Mouse (Mus musculus): ENCODE measurements at regions not wholly inside any gene's neighbourhood (a gene's known extent, or its start where the extent isn't known, plus 50 kb on each side); places are given as distances from the start of the nearest gene placed in this dataset.

- no peaks in the 10 kb centered on the region for H3K9me3 ChIP-seq
- no peak overlapping the region for H3K4me3 ChIP-seq
- no peak overlapping the region for H3K27ac ChIP-seq (replicated peaks)
- H3K27me3 ChIP-seq, result no peaks in the 10 kb centered on the region
- WGBS, result 88% methylated on average over 2 of the region's 2 CpGs
- no peak overlapping the region for H3K9ac ChIP-seq
- no peaks in the 10 kb centered on the region for H3K36me3 ChIP-seq
- ATAC-seq (ENCODE audit: low FRiP score, low read depth), result no peak
- peaks cover 8% of the 10 kb centered on the region; the same call in 1 of the 2 replicates for H3K4me1 ChIP-seq (replicated peaks)
- no peak overlapping the region for H3K4me2 ChIP-seq
Observed at GRCm38 (mm10) chr6:12140596-12140995, 233.0 kb downstream of the Phf14 start.

GRCm38 (mm10) chr6:12145216-12145615 is 237.6 kb downstream of the Phf14 start:
- Histone ChIP-seq H3K36me3 (no peaks in the 10 kb centered on the region), H3K27ac (replicated peaks) (no peak overlapping the region), H3K27me3 (no peaks in the 10 kb centered on the region), H3K4me1 (replicated peaks) (peaks cover 8% of the 10 kb centered on the region; the same call in 1 of the 2 replicates), H3K4me2 (no peak overlapping the region), H3K9me3 (no peaks in the 10 kb centered on the region), H3K4me3 (no peak overlapping the region), H3K9ac (no peak overlapping the region)
- WGBS, result 46% methylated on average over 3 of the region's 3 CpGs
- ATAC-seq (ENCODE audit: low FRiP score, low read depth), result no peak

- Histone ChIP-seq H3K9ac (no peak overlapping the region), H3K4me1 (replicated peaks) (no peaks in the 10 kb centered on the region)
- WGBS, result 46% methylated on average over 3 of the region's 3 CpGs
Observed at GRCm38 (mm10) chr6:12150613-12151333, 243.2 kb downstream of the Phf14 start.

DNA sequence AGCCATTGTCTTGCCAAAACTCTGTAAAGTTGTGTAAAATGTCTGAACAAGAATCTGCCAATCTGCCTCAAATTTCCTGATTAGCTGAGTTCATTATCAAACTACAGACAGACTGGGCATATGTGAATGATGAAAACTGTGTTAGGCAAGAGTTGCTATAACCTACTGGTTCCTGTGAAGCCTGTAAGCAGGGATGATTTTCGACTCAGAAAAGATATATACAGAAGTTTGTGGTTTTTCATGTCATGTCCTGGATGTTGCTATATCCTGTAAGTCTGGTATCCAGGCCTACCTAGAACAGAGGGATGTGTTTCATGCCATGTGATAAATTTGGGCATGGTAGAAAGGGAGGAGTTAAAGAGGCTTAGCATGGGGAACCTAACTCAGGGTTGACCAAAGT is 256.4 kb downstream of the Phf14 start:
- no peak overlapping the region for H3K4me3 ChIP-seq
- no peak overlapping the region for H3K9ac ChIP-seq
- H3K4me2 ChIP-seq, result no peak overlapping the region
- no peak overlapping the region for H3K27ac ChIP-seq (replicated peaks)
- H3K27me3 ChIP-seq, result no peaks in the 10 kb centered on the region
- no peaks in the 10 kb centered on the region for H3K4me1 ChIP-seq (replicated peaks)
- no peak for ATAC-seq (ENCODE audit: low FRiP score, low read depth)
- WGBS, result 89% methylated on average over 1 of the region's 1 CpGs
- no peaks in the 10 kb centered on the region for H3K9me3 ChIP-seq
- H3K36me3 ChIP-seq, result no peaks in the 10 kb centered on the region

More at GRCm38 (mm10) chr6:12150613-12151333, 243.2 kb downstream of the Phf14 start:
- no peak overlapping the region for H3K4me2 ChIP-seq
- H3K27ac ChIP-seq (replicated peaks), result no peak overlapping the region
- H3K9me3 ChIP-seq, result no peaks in the 10 kb centered on the region
- H3K36me3 ChIP-seq, result no peaks in the 10 kb centered on the region
- no peak overlapping the region for H3K4me3 ChIP-seq
- ATAC-seq (ENCODE audit: low FRiP score, low read depth), result no peak
- H3K27me3 ChIP-seq, result no peaks in the 10 kb centered on the region

DNA sequence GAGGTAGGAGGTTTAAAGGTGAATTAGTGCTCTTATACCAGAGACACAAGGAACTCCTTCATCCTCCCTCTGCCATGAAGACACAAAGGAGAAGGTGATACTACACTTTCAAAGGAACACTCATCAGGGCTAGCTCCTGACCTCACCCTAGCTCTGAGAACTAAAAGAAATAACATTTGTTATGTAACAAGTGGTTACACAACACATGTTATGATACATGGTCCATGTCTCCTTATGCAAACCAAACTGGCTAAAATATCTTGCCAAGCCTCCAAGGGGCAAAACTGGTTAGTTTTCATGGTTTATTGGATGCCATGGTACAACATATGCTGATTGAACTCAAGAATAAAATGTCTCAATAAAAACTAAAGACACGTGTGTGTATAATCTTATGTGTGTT is 260.9 kb downstream of the Phf14 start:
- Histone ChIP-seq H3K4me2 (no peak overlapping the region), H3K4me3 (no peak overlapping the region), H3K9me3 (no peaks in the 10 kb centered on the region), H3K4me1 (replicated peaks) (no peaks in the 10 kb centered on the region), H3K36me3 (no peaks in the 10 kb centered on the region), H3K9ac (no peak overlapping the region), H3K27me3 (no peaks in the 10 kb centered on the region), H3K27ac (replicated peaks) (no peak overlapping the region)
- no peak for ATAC-seq (ENCODE audit: low FRiP score, low read depth)
- WGBS, result 88% methylated on average over 1 of the region's 1 CpGs

GRCm38 (mm10) chr6:12169431-12169830 is 261.8 kb downstream of the Phf14 start:
- Histone ChIP-seq H3K36me3 (no peaks in the 10 kb centered on the region), H3K4me1 (replicated peaks) (no peaks in the 10 kb centered on the region), H3K9me3 (no peaks in the 10 kb centered on the region), H3K4me2 (no peak overlapping the region), H3K9ac (no peak overlapping the region), H3K27me3 (no peaks in the 10 kb centered on the region), H3K27ac (replicated peaks) (no peak overlapping the region), H3K4me3 (no peak overlapping the region)
- ATAC-seq (ENCODE audit: low FRiP score, low read depth), result no peak
- 72% methylated on average over 7 of the region's 7 CpGs for WGBS

DNA sequence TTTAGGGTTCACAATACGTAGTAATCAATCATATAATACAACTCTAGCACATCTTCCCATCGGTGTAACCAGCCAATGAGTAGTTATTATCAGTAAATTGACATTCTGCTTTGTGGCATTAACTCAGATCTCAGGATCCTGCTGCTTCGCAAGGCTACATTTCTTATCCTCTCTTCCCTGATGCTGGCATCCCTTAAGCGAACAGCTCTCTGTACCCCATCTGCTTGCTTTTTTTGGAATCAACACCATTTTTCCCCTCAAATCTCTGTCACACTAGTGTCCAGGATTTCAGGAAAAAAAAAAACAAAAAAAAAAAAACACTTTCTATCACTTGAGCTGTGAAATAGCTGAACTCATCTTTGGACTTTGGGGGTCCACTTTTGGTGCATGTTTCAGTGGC is 263.1 kb downstream of the Phf14 start:
- no peak for ATAC-seq (ENCODE audit: low FRiP score, low read depth)
- Histone ChIP-seq H3K4me2 (no peak overlapping the region), H3K36me3 (no peaks in the 10 kb centered on the region), H3K27ac (replicated peaks) (no peak overlapping the region), H3K9ac (no peak overlapping the region), H3K9me3 (no peaks in the 10 kb centered on the region), H3K27me3 (no peaks in the 10 kb centered on the region), H3K4me1 (replicated peaks) (no peaks in the 10 kb centered on the region), H3K4me3 (no peak overlapping the region)
- 89% methylated on average over 4 of the region's 4 CpGs for WGBS

- Histone ChIP-seq H3K27me3 (no peaks in the 10 kb centered on the region), H3K9me3 (no peaks in the 10 kb centered on the region), H3K36me3 (no peaks in the 10 kb centered on the region), H3K4me1 (replicated peaks) (no peaks in the 10 kb centered on the region), H3K4me3 (no peak overlapping the region), H3K27ac (replicated peaks) (no peak overlapping the region), H3K9ac (no peak overlapping the region), H3K4me2 (no peak overlapping the region)
- no peak for ATAC-seq (ENCODE audit: low FRiP score, low read depth)
- 81% methylated on average over 2 of the region's 2 CpGs for WGBS
Observed at GRCm38 (mm10) chr6:12171189-12171588, 263.6 kb downstream of the Phf14 start.

DNA sequence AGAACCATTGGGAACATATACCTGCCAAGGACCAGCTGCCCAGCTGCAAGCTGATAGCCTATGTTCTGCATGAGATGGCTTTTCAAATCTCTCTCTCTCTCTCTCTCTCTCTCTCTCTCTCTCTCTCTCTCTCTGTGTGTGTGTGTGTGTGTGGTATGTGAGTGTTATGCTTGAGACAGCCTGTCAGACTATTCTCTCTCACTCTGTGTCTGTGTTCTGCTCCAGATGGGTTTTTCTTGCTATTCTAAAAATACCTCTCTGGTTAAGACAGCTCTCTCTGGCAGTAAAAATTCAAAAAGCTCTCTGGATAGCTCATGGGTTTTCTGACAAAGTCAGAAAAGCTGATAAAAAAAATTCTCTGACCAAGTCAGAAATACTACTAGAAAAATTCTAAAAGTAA is 270.4 kb downstream of the Phf14 start:
- no peaks in the 10 kb centered on the region for H3K4me1 ChIP-seq (replicated peaks)
- H3K36me3 ChIP-seq, result no peaks in the 10 kb centered on the region
- no peak for ATAC-seq (ENCODE audit: low FRiP score, low read depth)
- no peaks in the 10 kb centered on the region for H3K9me3 ChIP-seq
- H3K27me3 ChIP-seq, result no peaks in the 10 kb centered on the region
- H3K9ac ChIP-seq, result no peak overlapping the region
- no peak overlapping the region for H3K4me2 ChIP-seq
- no peak overlapping the region for H3K4me3 ChIP-seq
- no peak overlapping the region for H3K27ac ChIP-seq (replicated peaks)

- Histone ChIP-seq H3K4me2 (no peak overlapping the region), H3K27me3 (no peaks in the 10 kb centered on the region), H3K4me3 (no peak overlapping the region), H3K36me3 (no peaks in the 10 kb centered on the region), H3K9me3 (no peaks in the 10 kb centered on the region), H3K9ac (no peak overlapping the region), H3K27ac (replicated peaks) (no peak overlapping the region), H3K4me1 (replicated peaks) (no peaks in the 10 kb centered on the region)
- 91% methylated on average over 3 of the region's 3 CpGs for WGBS
- no peak for ATAC-seq (ENCODE audit: low FRiP score, low read depth)
Observed at GRCm38 (mm10) chr6:12180951-12181350, 273.3 kb downstream of the Phf14 start.

- Histone ChIP-seq H3K9me3 (no peaks in the 10 kb centered on the region), H3K9ac (no peak overlapping the region), H3K4me1 (replicated peaks) (no peaks in the 10 kb centered on the region), H3K27me3 (no peaks in the 10 kb centered on the region), H3K27ac (replicated peaks) (no peak overlapping the region), H3K4me2 (no peak overlapping the region), H3K36me3 (no peaks in the 10 kb centered on the region), H3K4me3 (no peak overlapping the region)
- no peak for ATAC-seq (ENCODE audit: low FRiP score, low read depth)
- 85% methylated on average over 1 of the region's 1 CpGs for WGBS
Observed at GRCm38 (mm10) chr6:12210190-12210589, 302.6 kb downstream of the Phf14 start.

DNA sequence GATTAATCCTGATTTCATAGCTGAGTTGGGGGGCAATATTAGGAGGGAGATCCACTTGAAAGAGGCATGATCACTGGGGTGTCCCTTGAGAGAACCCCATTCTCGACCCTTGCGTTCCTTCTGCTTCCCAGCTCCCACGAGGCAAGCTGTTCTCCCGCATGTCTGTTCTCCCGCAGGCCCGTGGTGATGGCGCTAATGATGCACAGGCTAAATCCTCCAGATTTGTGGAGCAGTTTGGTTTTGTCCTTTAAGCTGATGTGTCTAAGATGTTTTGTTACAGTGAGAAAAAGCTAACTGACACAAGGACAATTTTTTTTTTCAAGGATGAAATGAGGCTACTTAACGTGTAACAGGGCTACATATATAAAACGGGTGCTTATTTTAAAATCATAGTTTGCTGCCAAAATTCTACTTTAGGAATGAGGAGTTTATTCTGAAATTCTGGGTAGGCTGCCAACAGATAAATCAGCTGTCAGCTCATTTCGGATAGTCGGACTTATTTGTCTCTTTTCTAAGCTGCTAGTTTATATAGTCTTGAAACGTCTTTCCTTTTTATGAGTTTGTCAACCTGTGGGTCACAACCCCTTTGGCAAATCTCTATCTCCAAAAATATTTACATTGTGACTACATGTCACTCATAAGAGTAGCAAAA is 307.0 kb downstream of the Phf14 start:
- WGBS, result 90% methylated on average over 12 of the region's 12 CpGs
- no peak for ATAC-seq (ENCODE audit: low FRiP score, low read depth)

More for the DNA sequence above, 307.0 kb downstream of the Phf14 start:
- no peak overlapping the region for H3K4me3 ChIP-seq
- no peaks in the 10 kb centered on the region for H3K27me3 ChIP-seq
- no peaks in the 10 kb centered on the region for H3K36me3 ChIP-seq
- peaks cover 3% of the 10 kb centered on the region; the same call in 1 of the 2 replicates for H3K9me3 ChIP-seq
- no peaks in the 10 kb centered on the region for H3K4me1 ChIP-seq (replicated peaks)
- H3K9ac ChIP-seq, result no peak overlapping the region
- H3K4me2 ChIP-seq, result no peak overlapping the region
- H3K27ac ChIP-seq (replicated peaks), result no peak overlapping the region

All from hindbrain, embryonic 15.5 days (tissue).